Mouse (Mus musculus): ENCODE data around the gene 9930021J03Rik.

Gene 9930021J03Rik

GRCm38 (mm10) chr19:29805917-29806785, at the start of gene 9930021J03Rik:
Gene 9930021J03Rik (minus strand): TSS chr19:29805989.
- peak; percentile 99 for DNase-seq (ENCODE audit: low read depth, low spot score)

DNA sequence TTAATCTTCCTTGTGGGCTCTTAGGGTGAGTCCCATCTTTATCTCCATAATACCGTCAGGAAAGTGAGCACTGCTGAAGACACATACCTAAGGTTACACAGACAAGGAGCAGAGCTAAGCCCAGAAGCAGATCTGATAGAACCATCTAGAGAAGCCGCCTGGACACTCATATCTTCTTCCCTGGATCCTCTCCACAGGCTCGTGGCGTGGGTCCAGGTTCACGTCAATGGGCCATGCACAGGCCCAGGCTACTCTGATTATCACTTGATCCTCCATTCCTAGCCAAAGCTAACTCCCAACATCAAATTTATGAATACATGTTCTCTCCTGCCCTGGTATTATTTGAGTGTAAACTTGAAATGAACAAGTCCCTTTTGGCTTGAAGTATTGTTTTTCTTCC, 47.9 kb upstream of the 9930021J03Rik start:
- no peak for DNase-seq (ENCODE audit: low read depth, low spot score)

DNA sequence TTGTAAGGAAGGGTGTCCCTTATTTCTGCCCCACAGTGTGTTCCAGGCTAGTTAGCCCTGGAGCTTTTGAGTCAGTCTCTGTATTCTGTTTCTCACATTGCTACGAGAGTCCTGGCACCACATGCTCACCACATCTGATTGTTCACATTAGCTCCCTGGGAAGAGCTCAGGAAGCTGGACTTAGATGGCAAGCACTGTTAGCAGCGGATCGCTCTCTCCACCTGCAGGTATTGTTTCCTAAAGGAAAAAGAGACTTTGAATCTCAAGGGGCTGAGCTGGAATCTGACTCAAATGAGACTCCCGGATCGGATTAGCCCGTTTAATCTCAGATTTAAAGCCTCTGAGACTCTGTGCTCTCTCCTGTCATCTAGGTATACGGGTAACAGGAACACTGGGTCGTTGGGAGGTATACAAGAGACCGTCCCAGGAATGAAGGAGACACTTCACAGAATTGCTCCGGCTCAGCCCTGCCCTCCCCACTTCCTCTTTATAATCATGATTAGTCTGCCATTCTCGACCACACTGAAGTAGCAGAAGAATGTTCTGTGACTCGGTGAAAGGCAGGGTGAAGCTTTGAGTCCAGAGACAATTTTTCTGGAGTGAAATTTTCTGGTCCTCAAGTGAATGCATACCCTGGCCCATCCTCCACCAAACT, 45.4 kb upstream of the 9930021J03Rik start:
- DNase-seq (ENCODE audit: low read depth, low spot score) = no peak

DNA sequence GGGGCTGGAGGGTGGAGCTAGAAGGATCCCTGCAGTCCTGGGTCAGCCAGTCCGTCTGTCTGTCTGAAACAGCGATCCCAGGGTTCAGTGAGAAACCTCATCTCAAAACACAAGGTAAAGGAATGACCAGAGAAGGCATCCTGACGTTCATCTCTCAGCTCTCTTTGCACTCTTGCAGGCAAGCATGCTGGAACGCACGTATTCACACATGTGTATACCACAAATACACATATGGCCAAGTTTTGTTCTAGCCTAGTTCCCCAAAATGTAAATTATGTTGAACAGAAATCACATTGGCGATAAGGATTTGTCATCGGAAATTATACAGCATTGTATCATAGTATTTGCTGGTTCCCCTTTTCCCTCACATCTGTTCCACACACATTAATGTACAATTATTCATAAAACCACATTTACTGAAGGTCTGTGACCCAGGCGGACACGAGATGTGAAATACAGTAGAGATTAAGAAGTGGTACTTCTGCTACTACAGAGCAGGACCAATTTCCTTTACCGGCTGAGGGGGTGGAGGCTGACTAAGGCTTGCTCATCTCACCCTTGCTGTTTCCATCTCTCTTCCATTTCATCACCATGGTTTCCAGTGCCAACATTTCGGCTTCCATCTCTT, 44.2 kb upstream of the 9930021J03Rik start:
- DNase-seq (ENCODE audit: low read depth, low spot score) = no peak

- DNase-seq (ENCODE audit: low read depth, low spot score) = no peak
Measured at GRCm38 (mm10) chr19:29844036-29844661, 38.4 kb upstream of the 9930021J03Rik start.

GRCm38 (mm10) chr19:29843641-29844035, 37.8 kb upstream of the 9930021J03Rik start:
- DNase-seq (ENCODE audit: low read depth, low spot score) = no peak

DNA sequence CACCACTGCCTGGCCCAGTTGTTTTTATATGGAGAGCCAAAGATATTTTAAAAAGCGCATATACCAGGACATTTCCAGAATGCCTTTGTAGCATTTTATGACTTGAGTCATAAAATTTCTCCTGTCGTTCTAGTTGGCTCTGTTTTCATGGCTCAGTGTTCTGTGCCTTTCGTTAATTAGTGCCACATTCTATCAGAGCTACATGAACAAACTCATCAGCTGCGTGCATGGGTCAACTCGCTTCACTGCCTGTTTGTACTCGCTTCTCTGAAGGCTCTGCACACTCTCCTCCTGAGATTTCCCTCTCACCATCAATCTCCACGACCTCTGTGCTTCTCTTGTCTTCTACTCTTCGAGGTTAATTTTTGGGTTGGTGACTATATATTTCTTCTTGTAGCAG, 37.2 kb upstream of the 9930021J03Rik start:
- no peak for DNase-seq (ENCODE audit: low read depth, low spot score)

GRCm38 (mm10) chr19:29840642-29841041, 34.9 kb upstream of the 9930021J03Rik start:
- DNase-seq (ENCODE audit: low read depth, low spot score) = no peak

DNA sequence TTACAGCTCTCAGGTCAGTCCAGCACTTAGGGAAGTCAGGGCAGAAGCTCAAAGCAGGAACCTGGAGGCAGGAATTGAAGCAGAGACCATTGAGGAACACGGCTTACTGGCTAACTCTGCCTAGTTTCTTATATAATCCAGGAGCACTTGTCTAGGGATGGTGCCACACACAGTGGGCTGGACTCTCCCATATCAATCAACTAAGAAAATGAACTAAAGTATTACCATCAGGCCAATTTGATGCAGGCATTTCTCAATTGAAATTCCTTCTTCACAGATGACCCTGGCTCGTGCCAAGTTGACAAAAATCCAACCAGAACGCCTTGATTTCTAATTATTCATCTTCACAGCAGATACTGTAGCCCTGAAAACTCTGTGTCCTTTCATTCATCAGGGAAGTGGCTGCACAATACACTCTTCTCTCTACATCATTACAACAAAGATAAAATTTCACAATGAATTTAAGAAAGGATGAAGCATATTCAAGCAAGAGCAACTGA, 32.9 kb upstream of the 9930021J03Rik start:
- no peak for DNase-seq (ENCODE audit: low read depth, low spot score)

DNA sequence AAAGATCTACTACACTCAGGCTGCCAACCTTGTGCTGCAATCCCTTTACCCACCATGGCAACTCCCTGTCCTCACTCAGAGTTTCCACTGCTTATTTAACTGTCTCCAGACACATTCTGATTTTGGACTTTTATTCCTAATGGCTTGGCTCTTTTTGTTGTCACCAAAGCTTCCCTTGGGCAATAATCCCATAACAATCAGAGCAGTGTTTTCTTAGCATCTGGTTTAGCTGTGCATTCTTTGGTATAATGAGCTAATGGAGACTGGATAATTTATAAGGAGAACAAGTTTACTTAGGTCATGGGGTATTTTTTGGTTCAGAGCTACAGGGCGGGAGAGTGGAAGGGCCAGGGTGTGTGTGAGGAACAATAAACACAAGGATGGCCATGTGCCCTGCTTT, 32.4 kb upstream of the 9930021J03Rik start:
- no peak for DNase-seq (ENCODE audit: low read depth, low spot score)

DNA sequence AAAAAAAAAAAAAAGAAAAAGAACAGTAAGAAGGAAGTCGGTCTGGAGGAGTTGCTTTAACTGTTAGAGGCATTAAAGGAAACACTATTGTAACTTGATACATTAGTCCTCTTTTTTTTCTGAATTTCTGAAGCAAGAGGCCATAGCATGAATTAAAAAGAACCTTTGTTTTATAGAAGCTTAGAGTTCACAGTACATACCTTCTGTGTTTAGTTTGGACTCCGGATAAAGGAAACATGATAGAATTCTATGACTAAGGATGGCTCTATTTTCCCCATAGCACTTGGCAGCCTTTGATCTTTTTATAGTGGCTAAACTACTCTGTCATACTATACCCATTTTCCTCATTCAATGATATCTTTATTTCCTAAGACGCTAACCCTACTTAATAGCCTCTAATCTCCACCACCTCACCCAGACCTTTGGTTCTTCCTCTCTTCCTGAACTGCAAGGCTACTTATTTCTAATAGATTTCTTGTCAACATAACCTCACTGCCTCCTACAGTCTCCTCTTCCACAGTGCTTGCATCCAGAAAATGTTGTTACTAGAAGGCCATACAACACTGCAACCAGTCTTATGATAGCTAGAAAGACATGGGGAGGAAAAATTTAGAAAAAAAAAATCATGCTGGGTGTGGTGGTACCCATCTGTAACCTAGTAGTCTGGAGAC, 29.7 kb upstream of the 9930021J03Rik start:
- DNase-seq (ENCODE audit: low read depth, low spot score) = no peak

DNA sequence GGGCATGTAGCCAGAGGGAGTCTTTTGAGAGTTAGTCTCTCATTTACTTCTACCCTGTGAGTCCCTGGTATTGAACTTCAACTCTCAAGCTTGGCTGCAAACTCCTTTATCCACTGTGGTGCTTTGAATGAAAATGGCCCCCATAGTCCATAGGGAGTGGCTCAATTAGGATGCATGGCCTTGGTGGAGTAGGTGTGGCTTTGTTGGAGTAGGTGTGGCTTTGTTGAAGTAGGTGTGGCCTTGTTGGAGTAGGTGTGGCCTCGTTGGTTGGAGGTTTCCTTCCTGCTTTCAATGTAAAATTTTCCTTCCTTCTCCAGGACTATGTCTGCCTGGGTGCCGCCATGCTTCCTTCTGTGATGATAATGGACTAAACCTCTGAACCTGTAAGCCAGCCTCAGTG, 25.1 kb upstream of the 9930021J03Rik start:
- DNase-seq (ENCODE audit: low read depth, low spot score) = no peak

DNA sequence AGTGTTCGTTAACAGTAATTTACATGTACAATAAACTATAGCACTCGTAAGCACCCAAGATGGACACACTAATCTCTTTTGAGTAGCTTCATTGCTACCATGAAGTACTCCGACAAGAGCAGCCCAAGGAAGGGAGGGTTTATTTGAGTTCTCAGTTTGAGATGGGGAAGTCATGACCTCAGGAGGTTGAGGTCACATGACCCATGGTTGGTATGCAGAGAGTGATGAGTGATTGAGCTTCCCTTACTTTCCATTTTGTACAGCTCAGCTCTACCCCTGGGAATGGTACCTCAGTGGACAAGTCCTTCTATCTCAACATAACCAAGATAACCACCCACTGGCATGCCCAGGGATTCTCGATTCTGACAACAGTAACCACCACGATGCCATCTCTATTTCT, 22.8 kb upstream of the 9930021J03Rik start:
- no peak for DNase-seq (ENCODE audit: low read depth, low spot score)

GRCm38 (mm10) chr19:29826686-29827085, 20.9 kb upstream of the 9930021J03Rik start:
- DNase-seq (ENCODE audit: low read depth, low spot score) = no peak

- DNase-seq (ENCODE audit: low read depth, low spot score) = no peak
Measured at GRCm38 (mm10) chr19:29825003-29825402, 19.2 kb upstream of the 9930021J03Rik start.

DNA sequence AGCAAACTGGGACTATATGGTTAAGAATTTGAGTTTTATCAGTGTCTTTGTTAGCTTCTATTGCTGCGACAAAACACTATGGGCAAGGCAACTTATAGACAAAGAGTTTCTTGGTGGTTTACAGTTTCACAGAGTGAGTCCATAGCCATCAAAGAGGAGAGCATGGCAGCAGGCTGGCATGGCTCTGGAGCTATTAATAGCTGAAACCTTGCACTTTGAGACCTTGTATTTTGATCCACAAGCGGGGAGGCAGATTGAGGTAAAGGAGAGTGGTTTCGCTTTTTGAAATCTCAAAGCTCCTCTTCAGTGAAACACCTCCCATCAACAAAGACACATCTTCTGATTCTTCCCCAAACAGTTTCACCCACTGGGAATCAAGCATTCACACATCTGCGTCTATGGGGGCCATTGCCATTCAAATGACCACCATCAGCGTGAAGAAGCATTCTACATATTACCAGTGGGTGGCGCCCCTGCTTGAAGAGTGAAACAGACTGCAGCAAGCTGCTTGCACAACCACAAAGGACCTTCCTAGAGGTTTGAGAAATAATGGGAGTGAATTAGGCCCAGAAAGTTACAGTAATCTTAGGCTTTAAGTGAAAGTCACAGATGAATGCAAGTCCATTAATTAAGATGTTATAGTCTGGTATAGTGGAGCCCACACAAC, 18.4 kb upstream of the 9930021J03Rik start:
- peak; percentile 28 for DNase-seq (ENCODE audit: low read depth, low spot score)

DNA sequence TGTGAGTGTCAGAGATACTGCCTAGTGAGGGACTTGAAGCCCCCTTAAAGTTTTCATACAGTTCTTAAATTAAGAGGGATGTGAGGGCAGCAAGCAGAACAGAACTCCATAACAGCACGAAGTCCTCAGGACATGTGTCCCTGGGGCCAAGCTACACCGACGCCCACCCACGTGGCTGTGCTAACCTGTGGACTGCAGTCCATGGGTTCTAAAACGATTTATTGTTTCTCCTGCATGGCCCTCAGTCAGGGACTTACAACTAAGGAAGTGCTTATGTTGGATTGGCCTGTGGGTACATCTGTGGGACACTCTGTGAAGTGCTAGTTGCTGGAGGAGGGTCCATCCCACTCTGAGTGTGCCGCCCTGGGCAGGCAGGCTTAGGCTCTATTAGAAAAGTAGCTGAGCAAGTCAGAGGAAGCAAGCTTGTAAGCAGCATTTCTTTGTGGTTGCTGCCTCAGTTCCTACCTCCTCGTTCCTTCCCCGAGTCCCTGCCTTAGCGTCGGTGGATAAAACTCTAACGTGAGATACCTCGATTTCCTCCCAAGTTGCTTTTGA, 17.7 kb upstream of the 9930021J03Rik start:
- no peak for DNase-seq (ENCODE audit: low read depth, low spot score)

GRCm38 (mm10) chr19:29820966-29821365, 15.2 kb upstream of the 9930021J03Rik start:
- peak; percentile 77 for DNase-seq (ENCODE audit: low read depth, low spot score)

DNA sequence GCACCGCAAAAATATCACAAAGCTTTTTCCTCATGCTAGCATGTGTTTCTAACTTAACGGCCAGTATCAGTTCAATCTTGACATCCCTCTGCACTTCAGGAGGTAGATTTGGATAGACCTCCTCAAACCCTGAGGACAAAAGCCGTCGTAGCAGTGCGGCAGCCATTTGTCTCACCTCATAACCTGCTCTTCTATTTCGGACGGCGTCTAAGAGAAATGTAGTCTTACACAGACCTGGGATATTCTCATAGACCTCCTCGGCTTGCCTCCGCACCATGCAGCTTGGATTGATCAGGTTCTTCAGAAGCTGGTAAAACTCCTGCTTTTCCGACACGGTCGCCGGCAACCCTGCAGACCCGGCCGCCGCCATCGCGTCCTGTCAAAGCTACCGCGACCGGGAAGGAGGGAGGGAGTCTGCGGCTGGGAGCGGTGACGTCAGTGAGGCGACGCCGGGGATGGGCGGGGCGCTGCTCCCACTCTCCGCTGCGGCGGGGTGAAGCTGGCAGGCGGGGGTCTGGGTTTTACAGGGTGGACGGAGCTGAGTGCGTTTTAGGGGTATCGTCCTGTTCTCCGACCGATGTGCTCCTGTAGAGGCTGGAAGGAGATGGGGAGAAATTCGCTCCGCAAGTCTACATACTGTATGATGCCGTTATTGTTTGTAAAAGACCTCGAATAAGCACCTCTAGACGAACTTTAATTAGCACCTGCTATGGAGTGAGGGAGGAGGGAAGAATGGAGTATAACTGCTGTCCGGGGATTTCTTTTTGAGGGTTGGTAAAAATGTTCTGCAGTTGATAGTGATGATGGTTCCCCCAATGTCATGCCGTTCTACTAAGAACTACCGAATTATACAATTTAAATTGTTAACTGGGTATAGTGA, 7.0 kb upstream of the 9930021J03Rik start, which contains the start of gene Ranbp6:
Ranbp6 (minus strand) TSS at position 394 of the 880 bp plus-strand sequence.
- peak; percentile 89 for DNase-seq (ENCODE audit: low read depth, low spot score)
